Mouse (Mus musculus): ENCODE results near the gene Pex12. TPM values are rescaled to one million over a fixed set of nuclear protein-coding genes. Genes with fewer than 3 reads are reported as not detected.

The Pex12 gene
- 5.9 and 6.4 TPM in 2 replicates for polyA plus RNA-seq (2015; fragmentation: Nextera tagmentation; extraction: Ambion mirVana)

DNA sequence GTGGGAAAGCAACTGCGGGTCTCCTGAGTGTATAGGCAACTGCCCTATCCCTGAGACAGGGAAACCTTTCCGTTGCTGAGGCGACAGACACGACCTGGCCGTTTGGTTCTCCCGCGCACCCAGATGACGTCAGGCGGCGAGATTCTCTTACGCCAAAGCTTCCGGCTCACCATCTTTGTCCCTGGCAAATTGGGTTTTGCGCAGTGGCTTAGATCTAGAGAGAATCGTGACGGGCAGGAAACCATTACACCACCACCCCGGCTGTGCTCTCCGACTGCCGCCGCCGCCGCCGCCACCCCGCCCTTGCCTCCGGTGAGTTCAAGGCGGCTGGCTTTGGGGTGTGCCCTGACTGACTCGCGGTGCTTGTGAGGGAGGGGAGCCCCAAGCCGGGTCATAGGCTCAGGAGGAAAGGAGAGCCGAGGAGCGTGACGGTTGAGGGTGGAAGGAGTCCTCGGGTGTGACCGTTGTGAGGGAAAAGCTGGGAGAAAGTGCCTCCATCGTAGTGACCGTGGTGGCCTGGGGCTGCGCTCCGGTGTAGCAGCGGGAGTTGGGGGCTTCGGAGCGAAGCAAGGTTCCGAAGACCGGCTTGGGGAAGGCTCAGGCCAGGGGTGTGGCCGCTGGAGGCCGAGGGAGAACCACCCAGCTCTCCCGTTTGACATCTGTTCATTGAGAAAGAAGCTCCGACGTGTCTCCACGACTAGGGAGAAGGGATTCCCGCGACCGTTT lies at the start of gene Pex12:
TSS of gene Pex12 (minus strand) at position 61 of the 726 bp plus-strand sequence.

DNA sequence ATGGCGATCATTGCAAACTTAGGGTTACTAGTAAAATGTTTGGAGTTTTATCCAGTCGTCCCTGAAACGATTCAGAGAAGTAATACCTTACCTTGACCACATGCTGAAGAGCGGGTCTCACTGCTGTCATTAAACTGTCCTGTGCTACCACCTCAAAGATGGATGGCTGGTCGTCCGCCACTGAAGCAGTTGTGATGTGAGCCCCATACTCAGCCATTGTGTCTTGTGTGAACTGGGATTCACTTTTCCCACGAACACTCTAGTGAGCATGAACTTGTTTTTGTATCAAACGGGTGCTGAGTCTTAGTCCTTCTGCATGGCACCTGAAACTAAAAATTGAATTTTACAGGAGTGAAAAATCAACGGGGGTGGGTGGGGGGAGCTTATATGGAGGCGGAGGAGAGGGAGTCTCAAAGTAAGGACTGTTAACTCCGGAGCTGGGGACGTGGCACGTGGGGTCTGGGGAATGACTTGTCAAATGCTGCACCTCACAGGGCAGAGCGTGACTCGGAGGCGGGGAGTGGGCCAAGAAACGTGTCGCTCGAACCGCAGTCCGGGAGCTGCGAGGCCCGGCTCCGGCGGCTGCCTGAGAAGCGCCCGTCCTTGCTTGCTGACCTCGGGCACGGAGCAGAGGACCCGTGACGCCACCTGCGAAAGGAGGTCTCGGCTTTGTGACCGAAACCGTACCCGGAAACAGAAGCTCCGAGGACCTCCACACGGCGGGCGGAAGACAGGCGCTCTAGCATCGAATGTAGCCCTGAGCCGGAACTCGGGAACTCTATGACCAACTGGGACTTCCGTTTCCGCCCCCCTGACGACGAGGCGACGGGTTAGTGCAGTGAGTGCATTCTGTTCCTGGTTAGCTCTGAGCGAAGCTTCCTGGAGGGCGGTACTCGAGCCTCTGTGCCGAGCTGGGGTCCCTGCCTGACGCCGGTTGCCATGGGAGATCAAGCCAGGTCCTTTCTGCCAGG lies 3.9 kb downstream of the Pex12 start, which contains the start of gene Ap2b1:
TSS of gene Ap2b1 (plus strand) at position 800 of the 971 bp plus-strand sequence.

GRCm38 (mm10) chr11:83286566-83286965 lies 15.8 kb downstream of the Pex12 start, which contains the start of gene Slfn14:
Slfn14 (minus strand) TSS chr11:83286726.

Other genes starting within 250 kb of the Pex12 start
- gene Slfn2, start 237.5 kb downstream of the Pex12 start, polyA plus RNA-seq (2015; fragmentation: Nextera tagmentation; extraction: Ambion mirVana): 44.4 and 56.1 TPM in 2 replicates
- 15.8 and 18.2 TPM in 2 replicates for gene Slfn1, start 185.7 kb downstream of the Pex12 start, polyA plus RNA-seq (2015; fragmentation: Nextera tagmentation; extraction: Ambion mirVana)
- 15.7 and 22.2 TPM in 2 replicates for gene Slfn4, start 127.4 kb downstream of the Pex12 start, polyA plus RNA-seq (2015; fragmentation: Nextera tagmentation; extraction: Ambion mirVana)
- 2.5 and 2.9 TPM in 2 replicates for gene Slfn3, start 111.3 kb downstream of the Pex12 start, polyA plus RNA-seq (2015; fragmentation: Nextera tagmentation; extraction: Ambion mirVana)
- gene Slfn14, start 15.9 kb downstream of the Pex12 start, polyA plus RNA-seq (2015; fragmentation: Nextera tagmentation; extraction: Ambion mirVana): 24.4 and 25.7 TPM in 2 replicates
- 17.3 and 18.6 TPM in 2 replicates for gene Ap2b1, start 3.6 kb downstream of the Pex12 start, polyA plus RNA-seq (2015; fragmentation: Nextera tagmentation; extraction: Ambion mirVana)
- gene Rasl10b, start 106.6 kb upstream of the Pex12 start, polyA plus RNA-seq (2015; fragmentation: Nextera tagmentation; extraction: Ambion mirVana): 0.54 and 0.63 TPM in 2 replicates
- gene Gas2l2, start 126.9 kb upstream of the Pex12 start, polyA plus RNA-seq (2015; fragmentation: Nextera tagmentation; extraction: Ambion mirVana): not detected in 2 replicates
- 3.9 and 5.7 TPM in 2 replicates for gene 1700020L24Rik, start 135.1 kb upstream of the Pex12 start, polyA plus RNA-seq (2015; fragmentation: Nextera tagmentation; extraction: Ambion mirVana)
- gene Mmp28, start 160.5 kb upstream of the Pex12 start, polyA plus RNA-seq (2015; fragmentation: Nextera tagmentation; extraction: Ambion mirVana): 2.6 and 4.9 TPM in 2 replicates
- gene Taf15, start 170.5 kb upstream of the Pex12 start, polyA plus RNA-seq (2015; fragmentation: Nextera tagmentation; extraction: Ambion mirVana): 5.4 and 7.4 TPM in 2 replicates
- gene Heatr9, start 219.6 kb upstream of the Pex12 start, polyA plus RNA-seq (2015; fragmentation: Nextera tagmentation; extraction: Ambion mirVana): not detected in 2 replicates
- gene Ccl5, start 227.9 kb upstream of the Pex12 start, polyA plus RNA-seq (2015; fragmentation: Nextera tagmentation; extraction: Ambion mirVana): 16.8 and 30.0 TPM in 2 replicates

All from spleen, postnatal 0 days (tissue).